Comparison of ENCODE assay signal across 9 mouse cellular contexts in the genomic region with DNA sequence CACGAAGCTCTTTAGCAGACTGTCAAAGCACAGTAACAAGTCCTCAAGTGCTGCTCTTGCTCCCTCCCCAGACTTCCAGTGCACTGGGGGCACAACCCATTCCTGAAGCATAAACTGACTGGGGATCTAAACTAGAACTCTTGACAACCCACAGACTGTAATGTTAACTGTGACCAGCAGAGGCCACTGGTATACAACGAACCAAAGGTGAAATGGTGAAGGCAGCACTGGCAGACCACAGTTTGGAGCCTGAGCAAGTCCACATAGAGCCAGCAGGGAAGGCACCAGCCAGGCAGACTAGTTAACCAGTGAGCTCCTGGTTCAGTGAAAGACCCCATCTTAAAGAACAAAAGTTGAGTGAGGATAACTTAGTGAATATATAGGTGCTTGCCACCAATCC. TPM values are rescaled to one million over a fixed set of nuclear protein-coding genes. Genes with fewer than 3 reads are reported as not detected.
DNase-seq lines count a peak whose midpoint lies in the region; ATAC-seq and TF ChIP-seq lines count a peak whose summit lies in the region.
"Had no signal": no experiment of that assay in that cellular context is flagged by ENCODE, and none has a peak within 500 bp of the region (broad histone marks: within the 10 kb centered on the region; RNA-seq: fewer than 3 reads in every experiment).

No protein-coding gene starts in this region.

- no peaks in the 10 kb centered on the region for H3K27me3 ChIP-seq in MEL (ENCODE audit: control insufficient read depth in 1 of 2, insufficient read depth in 2 of 2, low read length in 2 of 2)
- H3K27me3 ChIP-seq in embryonic facial prominence, embryonic 14.5 days (replicated peaks; ENCODE audit: control insufficient read depth, insufficient read depth, low read length) = no peaks in the 10 kb centered on the region

- peaks cover 32% of the 10 kb centered on the region for H3K79me2 ChIP-seq in MEL (ENCODE audit: control insufficient read depth, insufficient read depth, low read length, poor library complexity)

- H3K36me3 ChIP-seq in MEL (ENCODE audit: control insufficient read depth in 1 of 2, insufficient read depth in 2 of 2, low read length in 2 of 2) = peaks cover 0 to 4% of the 10 kb centered on the region in 2 experiments; a peak in 2 of 4 replicates
- no peaks in the 10 kb centered on the region for H3K36me3 ChIP-seq in embryonic facial prominence, embryonic 14.5 days (ENCODE audit: control insufficient read depth, insufficient read depth, low read length)

- no peak overlapping the region for H3K4me3 ChIP-seq in MEL (ENCODE audit: control insufficient read depth in 1 of 2, insufficient read depth in 1 of 2, low read depth in 2 of 2, low read length in 2 of 2)
- H3K4me3 ChIP-seq in embryonic facial prominence, embryonic 14.5 days (ENCODE audit: low read depth, low read length) = no peak overlapping the region

- TF ChIP-seq RAD21 in MEL (IDR thresholded peaks at IDR 0.05; ENCODE audit: low read depth, low read length) = peak; percentile 94

- no peak for TF ChIP-seq POLR2A in MEL (IDR thresholded peaks at IDR 0.05; ENCODE audit: control insufficient read depth in 1 of 2, insufficient read depth in 1 of 2, low read depth in 1 of 2, low read length in 2 of 2, poor library complexity in 1 of 2)

- H3K9me3 ChIP-seq in MEL (replicated peaks; ENCODE audit: insufficient read depth, low read length) = no peaks in the 10 kb centered on the region
- H3K9me3 ChIP-seq in embryonic facial prominence, embryonic 14.5 days (ENCODE audit: control insufficient read depth, low read length) = no peaks in the 10 kb centered on the region

- ATAC-seq in embryonic facial prominence, embryonic 14.5 days (ENCODE audit: low read depth) = 0 out of 2 replicates have a peak, but pooled peaks have one; percentile 55

- DNase-seq in MEL (ENCODE audit: low read depth, low spot score) = peak; percentile 86
- DNase-seq in adrenal gland, postnatal 36 days = peak; percentile 63 to 78
- peak; percentile 69 for DNase-seq in embryonic facial prominence, embryonic 14.5 days (ENCODE audit: low spot score)
- DNase-seq in heart, postnatal 10 days = peak; percentile 84 to 86
- DNase-seq in layer of hippocampus, adult 9-10 months (ENCODE audit: low spot score) = peak; percentile 50
- peak; percentile 82 for DNase-seq in lung, postnatal 14 days
- DNase-seq in right cerebral cortex, postnatal 14 days = peak; percentile 40
- peak; percentile 66 for DNase-seq in yolk sac, embryonic 10.5 days (ENCODE audit: low spot score)

- intact Hi-C loops in heart, postnatal 10 days (cut with DNase I) = loop anchor here (2.0 to 10.0 kb wide), 4 partner anchors 88 to 534 kb away; a partner anchor contains a TSS

- no peak overlapping the region for H3K27ac ChIP-seq in MEL (ENCODE audit: control insufficient read depth, low read depth, low read length)
- no peak overlapping the region for H3K27ac ChIP-seq in embryonic facial prominence, embryonic 14.5 days (replicated peaks; ENCODE audit: low read depth, low read length)
- H3K27ac ChIP-seq: macrophage had no signal

- 28% methylated on average over 2 of the region's 2 CpGs for WGBS in embryonic facial prominence, embryonic 14.5 days

- H3K4me2 ChIP-seq in embryonic facial prominence, embryonic 14.5 days (ENCODE audit: low read depth, low read length) = no peak overlapping the region

- TF ChIP-seq CTCF in MEL (IDR thresholded peaks at IDR 0.05 in 2 of 3, conservative IDR thresholded peaks at IDR 0.05 in 1 of 3; ENCODE audit: control insufficient read depth in 1 of 3, insufficient read depth in 1 of 3, low read depth in 2 of 3, low read length in 3 of 3, poor library complexity in 1 of 3, severe bottlenecking in 1 of 3) = peak; percentile 60 to 88 (median 77)

- TF ChIP-seq EP300 in MEL (IDR thresholded peaks at IDR 0.05; ENCODE audit: low read depth in 1 of 2, low read length in 2 of 2) = no peak

- H3K9ac ChIP-seq in MEL (ENCODE audit: control insufficient read depth, low read depth, low read length, poor library complexity, severe bottlenecking) = no peak overlapping the region
- no peak overlapping the region for H3K9ac ChIP-seq in embryonic facial prominence, embryonic 14.5 days (ENCODE audit: low read depth, low read length)

- no peaks in the 10 kb centered on the region; a peak in 1 of 4 replicates for H3K4me1 ChIP-seq in MEL (ENCODE audit: control insufficient read depth in 1 of 2, insufficient read depth in 2 of 2, low read length in 2 of 2)
- 0 out of 2 replicates have a peak, but pooled peaks cover 3% of the 10 kb centered on the region for H3K4me1 ChIP-seq in embryonic facial prominence, embryonic 14.5 days (ENCODE audit: control insufficient read depth, insufficient read depth, low read length)

TF ChIP-seq in MEL, 35 proteins besides CTCF, POLR2A, EP300 and RAD21:
- no peak for TF ChIP-seq GATA1 (IDR thresholded peaks at IDR 0.05; ENCODE audit: low read depth, low read length)
- 0 out of 2 replicates have a peak, but pooled peaks have one; percentile 10 for TF ChIP-seq ZNF384 (IDR thresholded peaks at IDR 0.05; ENCODE audit: low read depth, low read length)
- peak; percentile 89 for TF ChIP-seq SMC3 (IDR thresholded peaks at IDR 0.05; ENCODE audit: low read depth, low read length)
- peak; percentile 37; the same call in 1 of the 2 replicates for TF ChIP-seq SIN3A (IDR thresholded peaks at IDR 0.05; ENCODE audit: low read length)
- peak; percentile 88 for TF ChIP-seq ZC3H11A (IDR thresholded peaks at IDR 0.05; ENCODE audit: low read depth, low read length)
- no peak for TF ChIP-seq UBTF (IDR thresholded peaks at IDR 0.05; ENCODE audit: borderline replicate concordance, insufficient read depth, low read depth, low read length)

RNA-seq across cellular contexts. Expression of a gene that starts 43.6 kb away (rescaled TPM):
- 21.4 and 23.7 TPM in 2 replicates for total RNA-seq in MEL (2012; rRNA removed)
- 10 to 100 TPM in 1 of 2 experiments, not detected in 1; 41.9 TPM for polyA plus RNA-seq in MEL (2012; ENCODE audit: insufficient read depth in 1 of 2, insufficient read length in 2 of 2, low read depth in 1 of 2, low replicate concordance in 2 of 2, missing spikeins in 1 of 2)
- 10 to 100 TPM; 76.2 to 84.7 TPM for total RNA-seq in adrenal gland, postnatal 36 days (2021)
- 28.0 and 28.9 TPM in 2 replicates for polyA plus RNA-seq in embryonic facial prominence, embryonic 14.5 days (2014; fragmentation: Nextera tagmentation; extraction: Ambion mirVana)
- 100 to 1,000 TPM; 351 to 367 TPM for total RNA-seq in heart, postnatal 10 days (2021)

Comparison
In these comparisons a context has a peak if more than half of its experiments do, and no peak if none do; other contexts are left out.
1. RNA of a gene that starts 43.6 kb away (total RNA-seq): 351 to 367 TPM in heart, postnatal 10 days; 76.2 to 84.7 TPM in adrenal gland, postnatal 36 days and 21.4 to 23.7 TPM in MEL; every median in the first group is over 4 times any median in the second.
2. Peak in every context shown above with its lines, with median percentiles within 50 percentile points of each other: DNase-seq.